Mouse (Mus musculus) heart, embryonic 11.5 days (tissue): ENCODE measurements around the gene Aanat. TPM values are rescaled to one million over a fixed set of nuclear protein-coding genes. Genes with fewer than 3 reads are reported as not detected.
A peak's percentile ranks its signal among the peaks of the same experiment; 100 is the strongest.
"Not testable (repeated sequence)": the region's sequence is repeated elsewhere in the genome, so short reads cannot be mapped to it uniquely, and the experiment has no call there.

ENCODE experiments used
- ATAC-seq: fragments of 200-750 bp; cut with Nextera tagmentation; replicated peaks from 2 replicates; pipeline ENCODE4 v1.8.0; 2017; ENCODE audit warnings: moderate library complexity; ENCODE audit not compliant: insufficient number of reproducible peaks, low FRiP score, low TSS enrichment
- H3K27ac ChIP-seq: fragments of 300-500 bp; sonication (generic); 2 replicates; pipeline ENCODE4 v1.5.1; 2014; ENCODE audit warnings: mild to moderate bottlenecking, low read depth, low read length
- H3K27me3 ChIP-seq: fragments of 300-500 bp; sonication (generic); 2 replicates; pipeline ENCODE4 v1.6.1; 2014; ENCODE audit warnings: mild to moderate bottlenecking, low read length, mixed read lengths; ENCODE audit not compliant: control insufficient read depth, insufficient read depth
- H3K36me3 ChIP-seq: fragments of 300-500 bp; sonication (generic); 2 replicates; pipeline ENCODE4 v1.6.1; 2014; ENCODE audit warnings: mild to moderate bottlenecking, low read length, moderate library complexity, mixed read lengths; ENCODE audit not compliant: control insufficient read depth, insufficient read depth
- H3K4me1 ChIP-seq: fragments of 300-500 bp; sonication (generic); 2 replicates; pipeline ENCODE4 v1.6.1; 2014; ENCODE audit warnings: low read length; ENCODE audit not compliant: control insufficient read depth, insufficient read depth
- H3K4me2 ChIP-seq: fragments of 300-500 bp; sonication (generic); 2 replicates; pipeline ENCODE4 v1.6.1; 2014; ENCODE audit warnings: mild to moderate bottlenecking, moderate library complexity
- H3K4me3 ChIP-seq: fragments of 300-500 bp; sonication (generic); 2 replicates; pipeline ENCODE4 v1.5.1; 2014; ENCODE audit warnings: low read depth, low read length
- H3K9ac ChIP-seq: fragments of 300-500 bp; sonication (generic); 2 replicates; pipeline ENCODE4 v1.6.1; 2014; ENCODE audit warnings: mild to moderate bottlenecking, low read depth, low read length, moderate library complexity
- H3K9me3 ChIP-seq: fragments of 300-500 bp; sonication (generic); replicated peaks from 2 replicates; pipeline ENCODE4 v1.6.1; 2016; ENCODE audit warnings: low read length; ENCODE audit not compliant: control insufficient read depth
- WGBS: fragments of 180-500 bp; shearing (Covaris S2); extraction: QIAGEN DNeasy Blood & Tissue Kit; methylation state at CpG from one replicate; pipeline ENCODE4 v1.1.7; 2014; ENCODE audit not compliant: insufficient replicate concordance; 5-methylcytosine and 5-hydroxymethylcytosine counted together
- polyA plus RNA-seq: library from polyadenylated mRNA; unstranded; fragments of >200 nt; fragmentation: Nextera tagmentation; extraction: Ambion mirVana; gene quantifications from 2 replicates; pipeline ENCODE4 v1.2.1, GENCODE M21; 2014

Gene Aanat
- polyA plus RNA-seq, 1 experiment from 2014 or later = not detected

GRCm38 (mm10) chr11:116609965-116610630, 23.9 kb downstream of the Aanat start:
- no peaks in the 10 kb centered on the region for H3K27me3 ChIP-seq
- H3K27ac ChIP-seq = no peak overlapping the region

GRCm38 (mm10) chr11:116611168-116611567, 24.9 kb downstream of the Aanat start:
- H3K4me1 ChIP-seq = peaks cover 32% of the 10 kb centered on the region
- not testable (repeated sequence) for H3K36me3 ChIP-seq, H3K27me3 ChIP-seq, H3K4me3 ChIP-seq, H3K9me3 ChIP-seq, H3K27ac ChIP-seq, H3K4me2 ChIP-seq, H3K9ac ChIP-seq, ATAC-seq
- 94% methylated on average over 9 of the region's 9 CpGs for WGBS

More at GRCm38 (mm10) chr11:116609965-116610630, 23.9 kb downstream of the Aanat start:
- 0 out of 2 replicates have a peak, but pooled peaks cover 2% of the 10 kb centered on the region for H3K36me3 ChIP-seq
- no peak overlapping the region for H3K4me3 ChIP-seq
- H3K4me2 ChIP-seq = no peak overlapping the region
- H3K9ac ChIP-seq = no peak overlapping the region
- H3K4me1 ChIP-seq = peaks cover 21% of the 10 kb centered on the region
- H3K9me3 ChIP-seq = no peaks in the 10 kb centered on the region
- no peak for ATAC-seq
- 83% methylated on average over 15 of the region's 15 CpGs for WGBS

DNA sequence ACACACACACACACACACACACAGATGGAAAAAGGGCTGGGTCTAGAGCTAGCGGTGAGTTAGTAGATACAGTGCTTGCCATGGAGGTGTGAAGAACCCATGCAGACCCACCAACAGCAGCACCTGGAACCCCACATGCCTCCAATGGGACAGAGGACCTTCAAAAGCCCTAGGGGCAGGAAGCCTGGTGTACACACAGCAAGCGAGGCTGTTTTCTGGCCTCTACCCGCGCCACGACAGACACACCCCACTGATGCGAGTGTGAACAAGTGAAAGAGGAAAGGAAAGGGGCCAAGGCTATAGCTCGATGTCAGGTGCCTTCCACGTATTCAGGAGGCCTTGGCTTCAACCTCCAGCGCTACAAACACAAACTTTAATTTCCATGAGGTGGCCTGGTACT, 25.7 kb downstream of the Aanat start:
- Histone ChIP-seq H3K4me3 (no peak overlapping the region), H3K9ac (no peak overlapping the region), H3K4me1 (peaks cover 39% of the 10 kb centered on the region), H3K27ac (no peak overlapping the region), H3K36me3 (no peaks in the 10 kb centered on the region), H3K4me2 (no peak overlapping the region), H3K27me3 (no peaks in the 10 kb centered on the region), H3K9me3 (no peaks in the 10 kb centered on the region)
- no peak for ATAC-seq
- WGBS = 87% methylated on average over 9 of the region's 9 CpGs

- ATAC-seq = no peak
- WGBS = 92% methylated on average over 1 of the region's 1 CpGs
- no peaks in the 10 kb centered on the region for H3K9me3 ChIP-seq
Measured at GRCm38 (mm10) chr11:116612554-116612953, 26.3 kb downstream of the Aanat start.

DNA sequence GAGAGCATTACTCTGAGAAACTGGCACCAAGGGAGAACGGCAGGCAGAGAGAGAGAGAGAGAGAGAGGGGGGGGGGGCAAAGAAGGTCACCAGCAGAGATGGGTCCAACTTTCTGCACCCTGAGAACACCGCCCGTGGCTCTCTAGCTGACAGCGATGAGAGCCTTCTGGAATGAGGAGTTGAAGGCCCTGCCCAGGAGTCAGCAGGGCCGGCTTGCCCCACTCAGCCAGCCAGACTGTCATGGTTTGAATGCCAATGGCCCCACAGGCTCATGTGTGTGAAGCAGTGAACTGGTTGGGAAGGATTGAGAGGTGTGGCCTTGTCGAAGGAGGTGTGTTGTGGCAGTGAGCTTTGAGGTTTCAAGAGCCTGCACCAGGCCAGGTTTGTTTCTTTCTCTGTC, 27.0 kb downstream of the Aanat start:
- no peak overlapping the region for H3K4me2 ChIP-seq

More at GRCm38 (mm10) chr11:116612554-116612953, 26.3 kb downstream of the Aanat start:
- H3K4me1 ChIP-seq = peaks cover 40% of the 10 kb centered on the region
- H3K4me3 ChIP-seq = no peak overlapping the region
- no peak overlapping the region for H3K27ac ChIP-seq
- no peaks in the 10 kb centered on the region for H3K36me3 ChIP-seq
- H3K27me3 ChIP-seq = no peaks in the 10 kb centered on the region
- H3K9ac ChIP-seq = no peak overlapping the region
- H3K4me2 ChIP-seq = no peak overlapping the region

DNA sequence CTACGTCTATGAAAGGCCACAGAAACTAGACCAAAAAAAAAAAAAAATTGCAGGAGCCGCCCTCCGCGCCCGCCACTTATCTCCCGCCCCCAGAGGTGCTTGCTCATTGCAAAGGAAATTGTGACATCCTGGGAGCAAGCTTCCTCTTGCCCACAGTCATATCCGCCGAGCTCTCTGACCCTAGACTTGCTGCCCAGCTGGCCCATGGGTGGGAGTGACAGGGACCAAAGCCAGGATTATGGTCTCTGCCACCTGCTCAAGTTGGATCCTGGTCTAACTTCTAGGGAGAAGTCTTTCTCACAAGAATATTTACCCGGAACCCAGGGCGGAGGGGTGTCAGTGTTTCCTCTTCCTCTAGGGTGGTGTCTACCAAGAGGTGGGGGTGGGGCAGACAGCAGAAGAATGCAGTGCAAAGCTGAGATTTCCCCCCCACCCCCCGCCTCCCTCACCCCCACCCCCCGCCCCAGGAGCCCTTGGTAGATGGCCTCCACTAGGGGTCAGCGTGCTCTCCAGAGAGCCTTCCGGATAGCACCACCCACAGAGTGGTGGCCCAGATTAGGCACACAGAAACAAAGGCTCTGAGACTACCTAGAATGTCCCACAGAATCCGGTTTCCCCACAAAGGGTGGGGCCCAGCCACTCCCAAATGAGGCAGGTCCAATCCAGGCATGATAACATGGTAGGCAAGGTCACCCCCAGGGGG, 29.7 kb downstream of the Aanat start:
- Histone ChIP-seq H3K4me1 (peaks cover 45% of the 10 kb centered on the region), H3K4me2 (peak overlapping the region; percentile 53), H3K27me3 (no peaks in the 10 kb centered on the region), H3K4me3 (no peak overlapping the region), H3K36me3 (no peaks in the 10 kb centered on the region), H3K9ac (peak overlapping the region; percentile 49; the same call in 1 of the 2 replicates), H3K27ac (peak overlapping the region; percentile 75), H3K9me3 (no peaks in the 10 kb centered on the region)
- 38% methylated on average over 13 of the region's 15 CpGs for WGBS
- peak; percentile 69 for ATAC-seq

More for the DNA sequence above, 27.0 kb downstream of the Aanat start:
- Histone ChIP-seq H3K27ac (no peak overlapping the region), H3K36me3 (no peaks in the 10 kb centered on the region), H3K9ac (no peak overlapping the region), H3K27me3 (no peaks in the 10 kb centered on the region), H3K4me3 (no peak overlapping the region), H3K4me1 (peaks cover 40% of the 10 kb centered on the region), H3K9me3 (no peaks in the 10 kb centered on the region)
- no peak for ATAC-seq
- 89% methylated on average over 6 of the region's 6 CpGs for WGBS

- Histone ChIP-seq H3K27me3 (no peaks in the 10 kb centered on the region), H3K27ac (peak overlapping the region; percentile 75; the same call in 1 of the 2 replicates), H3K9ac (no peak overlapping the region), H3K4me2 (peak overlapping the region; percentile 53), H3K36me3 (no peaks in the 10 kb centered on the region), H3K4me3 (no peak overlapping the region), H3K9me3 (no peaks in the 10 kb centered on the region), H3K4me1 (peaks cover 52% of the 10 kb centered on the region)
- ATAC-seq = no peak
- WGBS = 72% methylated on average over 10 of the region's 10 CpGs
Measured at GRCm38 (mm10) chr11:116616438-116617118, 30.3 kb downstream of the Aanat start.

- no peaks in the 10 kb centered on the region for H3K9me3 ChIP-seq
- no peak overlapping the region for H3K27ac ChIP-seq
- no peak overlapping the region for H3K9ac ChIP-seq
- H3K4me3 ChIP-seq = no peak overlapping the region
- peaks cover 62% of the 10 kb centered on the region for H3K4me1 ChIP-seq
- no peaks in the 10 kb centered on the region for H3K27me3 ChIP-seq
- H3K4me2 ChIP-seq = no peak overlapping the region
- H3K36me3 ChIP-seq = no peaks in the 10 kb centered on the region
- no peak for ATAC-seq
- 91% methylated on average over 7 of the region's 7 CpGs for whole genome bisulfite sequencing
Measured at GRCm38 (mm10) chr11:116617641-116618040, 31.4 kb downstream of the Aanat start.
